Mouse (Mus musculus) embryonic fibroblast, embryonic 13.5 days (primary cell): ENCODE measurements around the gene Vps33a.

Source experiments
- CTCF ChIP-seq: IDR thresholded peaks from 2 replicates; pipeline ENCODE4 v1.5.1; 2011; ENCODE audit warnings: mild to moderate bottlenecking, control low read depth, low read length, moderate library complexity, borderline replicate concordance; ENCODE audit not compliant: insufficient read depth
- POLR2A ChIP-seq: IDR thresholded peaks from 2 replicates; pipeline ENCODE4 v1.6.1; 2011; ENCODE audit warnings: low read depth, mild to moderate bottlenecking, control low read depth, low read length, moderate library complexity

DNA sequence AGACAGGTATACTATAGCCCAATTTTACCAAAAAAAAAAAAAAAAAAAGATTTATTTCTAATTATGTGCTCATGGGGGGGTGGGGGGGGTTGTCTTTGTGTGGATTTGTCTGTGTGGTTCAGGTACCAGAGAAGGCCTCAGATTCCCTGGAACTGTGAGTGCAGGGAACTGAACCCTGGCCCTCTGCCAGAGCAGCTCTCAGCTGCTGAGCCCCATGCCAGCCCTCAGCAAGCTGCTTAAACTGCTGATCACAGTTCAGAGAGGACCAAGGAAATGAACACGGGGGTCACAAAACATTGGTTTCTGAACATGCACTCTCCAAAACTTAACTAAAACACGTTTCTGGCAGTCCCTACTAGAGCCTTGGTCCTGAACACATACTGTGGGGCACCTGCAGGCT is 16.4 kb downstream of the Vps33a start:
- no peak for TF ChIP-seq POLR2A
- no peak for TF ChIP-seq CTCF
